Mouse (Mus musculus): ENCODE results near the gene Gm34302.
"Not testable (repeated sequence)": the region's sequence is repeated elsewhere in the genome, so short reads cannot be mapped to it uniquely, and the experiment has no call there.

Gene Gm34302

DNA sequence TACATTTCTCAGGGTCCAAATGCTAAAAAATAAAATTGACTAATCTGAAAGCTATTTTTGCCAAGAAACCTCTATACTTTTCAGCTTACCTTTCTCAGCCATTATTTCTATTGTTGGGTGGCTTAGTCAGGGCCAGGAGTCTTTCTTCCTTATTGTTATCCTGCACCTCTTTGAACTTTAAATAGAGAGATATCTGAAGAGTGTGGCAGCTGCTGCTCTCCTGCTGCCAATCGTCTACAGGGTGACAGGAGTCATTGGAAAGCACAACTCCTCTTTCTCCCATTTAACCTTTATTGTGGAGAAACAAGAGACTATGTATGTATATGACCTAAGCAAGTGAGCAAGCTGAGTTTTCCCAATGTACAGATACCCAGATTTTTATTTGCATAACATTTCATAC lies at the start of gene Gm34302:
Gene Gm34302 (minus strand): TSS at position 154 of the 400 bp plus-strand sequence.
- no peak for DNase-seq (ENCODE audit: low read depth)

DNA sequence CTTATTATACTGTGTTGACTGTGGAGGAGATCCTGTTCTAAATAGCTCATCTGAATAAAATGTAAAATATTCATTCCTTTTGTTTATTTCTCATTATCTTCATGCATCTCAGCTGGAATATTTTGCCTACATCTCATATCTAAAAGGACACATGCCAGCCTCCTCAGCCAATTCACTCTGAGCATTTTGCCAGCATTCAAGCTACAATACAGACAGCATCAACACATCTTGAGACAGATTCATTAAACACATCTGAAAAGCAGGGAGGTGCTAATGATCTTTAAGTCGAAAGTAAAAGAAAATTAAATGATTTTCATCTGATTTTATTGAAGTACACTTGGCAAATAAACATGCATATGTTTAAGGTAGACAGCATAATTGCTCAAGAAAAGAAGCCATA lies 48.2 kb upstream of the Gm34302 start:
- no peak for DNase-seq (ENCODE audit: low read depth)

DNA sequence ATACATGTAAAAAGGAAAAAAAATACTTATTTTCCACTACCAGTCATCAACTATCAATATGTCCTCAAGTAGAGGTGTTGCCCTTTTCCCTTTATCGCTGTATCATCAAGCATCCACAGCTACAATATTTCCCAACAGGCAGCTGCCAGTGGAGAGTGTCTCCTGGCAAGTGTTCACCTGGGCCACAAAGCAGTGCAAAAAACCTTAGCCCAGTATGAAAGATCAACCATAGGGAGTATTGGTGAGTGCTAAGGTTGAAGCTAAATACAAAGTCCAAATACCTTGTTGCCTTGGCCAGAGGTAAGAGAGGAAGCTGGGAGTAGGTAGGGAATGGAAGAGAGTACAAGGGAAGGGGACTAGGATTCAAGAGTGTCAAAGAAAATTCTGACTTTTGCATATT lies 34.0 kb upstream of the Gm34302 start:
- no peak for DNase-seq (ENCODE audit: low read depth)

- not testable (repeated sequence) for DNase-seq (ENCODE audit: low read depth)
These were observed 32.6 kb upstream of the Gm34302 start for GRCm38 (mm10) chr3:63516279-63516678.

GRCm38 (mm10) chr3:63511316-63511715 lies 27.6 kb upstream of the Gm34302 start:
- DNase-seq (ENCODE audit: low read depth), result no peak

DNA sequence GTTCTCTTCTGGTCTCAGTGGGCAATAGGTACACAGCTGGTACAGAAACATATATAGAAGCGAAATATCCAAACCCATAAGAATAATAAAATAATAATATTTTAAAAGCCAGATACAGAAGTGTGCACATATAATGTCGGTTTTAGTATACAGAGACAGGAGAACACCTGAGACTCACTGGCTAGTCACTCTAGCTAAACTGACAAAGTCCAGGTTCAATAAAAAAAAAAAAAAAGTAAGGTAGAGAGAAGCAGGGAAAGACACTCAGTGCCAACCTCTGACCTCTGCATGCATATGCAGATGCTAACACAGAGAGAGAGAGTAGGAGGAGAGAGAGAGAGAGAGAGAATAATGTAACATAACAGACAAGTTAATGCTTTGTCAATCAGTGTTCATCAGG lies 25.8 kb upstream of the Gm34302 start:
- no peak for DNase-seq (ENCODE audit: low read depth)

DNA sequence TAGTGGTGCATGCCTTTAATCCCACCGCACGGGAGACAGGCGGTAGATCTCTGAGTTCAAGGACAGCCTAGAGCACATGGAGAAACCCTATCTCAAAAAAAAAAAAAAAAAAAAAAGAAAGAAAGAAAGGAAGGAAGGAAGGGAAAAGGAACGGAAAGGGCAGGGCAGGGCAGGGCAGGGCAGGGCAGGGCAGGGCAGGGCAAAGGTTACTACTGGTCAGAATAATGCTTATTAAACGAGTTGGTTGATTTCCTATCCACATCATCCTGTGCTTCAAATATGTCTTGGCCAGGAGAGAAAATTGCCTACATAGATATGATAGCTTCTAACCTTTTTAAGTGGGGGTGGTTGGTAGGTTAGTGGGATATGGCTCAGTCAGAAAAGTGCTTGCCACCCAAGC lies 25.2 kb upstream of the Gm34302 start:
- DNase-seq (ENCODE audit: low read depth), result no peak

- no peak for DNase-seq (ENCODE audit: low read depth)
These were observed 20.8 kb upstream of the Gm34302 start for GRCm38 (mm10) chr3:63504433-63504832.

GRCm38 (mm10) chr3:63494625-63495382 lies 11.1 kb upstream of the Gm34302 start:
- no peak for DNase-seq (ENCODE audit: low read depth)

DNA sequence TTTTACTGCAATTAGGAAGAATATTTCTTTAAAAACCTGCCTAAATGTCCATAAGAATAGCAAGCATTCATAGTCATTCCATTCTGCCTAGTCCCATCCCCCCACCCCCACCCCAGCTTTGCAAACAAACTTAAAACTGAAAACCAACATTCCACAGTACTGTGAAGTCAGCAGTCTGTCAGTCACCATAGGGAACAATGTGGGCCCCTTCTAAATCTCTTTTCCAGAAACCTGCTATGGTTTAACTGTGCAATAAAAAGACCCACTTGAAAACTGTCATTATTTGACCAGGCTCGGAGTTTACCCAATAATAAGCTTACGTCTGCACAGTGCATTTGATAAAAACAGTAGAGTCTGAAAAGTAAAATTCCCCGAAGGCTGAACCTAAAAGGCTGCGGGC lies 9.9 kb upstream of the Gm34302 start:
- DNase-seq (ENCODE audit: low read depth), result no peak

- no peak for DNase-seq (ENCODE audit: low read depth)
These were observed 43.1 kb downstream of the Gm34302 start for GRCm38 (mm10) chr3:63440426-63441125.

GRCm38 (mm10) chr3:63439738-63440137 lies 43.9 kb downstream of the Gm34302 start:
- DNase-seq (ENCODE audit: low read depth), result no peak

- no peak for DNase-seq (ENCODE audit: low read depth)
These were observed 44.8 kb downstream of the Gm34302 start for GRCm38 (mm10) chr3:63438898-63439297.
